Mouse (Mus musculus) limb, embryonic 14.5 days (tissue): ENCODE results near the gene Gm20388. TPM values are rescaled to one million over a fixed set of nuclear protein-coding genes. Genes with fewer than 3 reads are reported as not detected.
A peak's percentile ranks its signal among the peaks of the same experiment; 100 is the strongest.

Source experiments
- ATAC-seq: fragments of 200-750 bp; cut with Nextera tagmentation; 2 replicates; pipeline ENCODE4 v1.8.0; 2017; ENCODE audit warnings: low read depth, moderate number of reproducible peaks, moderate TSS enrichment; ENCODE audit not compliant: low FRiP score
- DNase-seq: peaks from one replicate; pipeline ENCODE4 v3.0.0-alpha.2; 2015; ENCODE audit warnings: low spot score
- H3K27ac ChIP-seq: fragments of 300-500 bp; sonication (generic); replicated peaks from 2 replicates; pipeline ENCODE4 v1.5.1; 2014; ENCODE audit warnings: low read depth, mild to moderate bottlenecking, low read length, moderate library complexity, mixed read lengths
- H3K27me3 ChIP-seq: fragments of 300-500 bp; sonication (generic); 2 replicates; pipeline ENCODE4 v1.6.1; 2014; ENCODE audit warnings: low read length, mixed read lengths; ENCODE audit not compliant: control insufficient read depth, insufficient read depth
- H3K36me3 ChIP-seq: fragments of 300-500 bp; sonication (generic); 2 replicates; pipeline ENCODE4 v1.6.1; 2014; ENCODE audit warnings: mild to moderate bottlenecking, low read length, moderate library complexity, mixed read lengths; ENCODE audit not compliant: control insufficient read depth, insufficient read depth
- H3K4me1 ChIP-seq: fragments of 300-500 bp; sonication (generic); 2 replicates; pipeline ENCODE4 v1.6.1; 2014; ENCODE audit warnings: antibody characterized with exemption, low read length, mixed read lengths; ENCODE audit not compliant: control insufficient read depth, insufficient read depth
- H3K4me2 ChIP-seq: fragments of 300-500 bp; sonication (generic); replicated peaks from 2 replicates; pipeline ENCODE4 v1.6.1; 2014; ENCODE audit warnings: low read depth, mild to moderate bottlenecking, low read length, moderate library complexity; ENCODE audit not compliant: severe bottlenecking
- H3K4me3 ChIP-seq: fragments of 300-500 bp; sonication (generic); replicated peaks from 2 replicates; pipeline ENCODE4 v1.5.1; 2014; ENCODE audit warnings: low read length
- H3K9ac ChIP-seq: fragments of 300-500 bp; sonication (generic); 2 replicates; pipeline ENCODE4 v1.6.1; 2014; ENCODE audit warnings: mild to moderate bottlenecking, low read depth, low read length, moderate library complexity; ENCODE audit not compliant: severe bottlenecking
- H3K9me3 ChIP-seq: fragments of 300-500 bp; sonication (generic); 2 replicates; pipeline ENCODE4 v1.6.1; 2016; ENCODE audit warnings: low read length; ENCODE audit not compliant: control insufficient read depth
- POLR2A ChIP-seq: fragments of 200-500 bp; IDR thresholded peaks from 2 replicates; pipeline ENCODE4 v1.8.0; 2012; ENCODE audit warnings: inconsistent platforms, mild to moderate bottlenecking, moderate library complexity, borderline replicate concordance; ENCODE audit not compliant: insufficient read depth, insufficient read length; ENCODE audit errors: extremely low read depth
- WGBS: fragments of 180-500 bp; shearing (Covaris S2); extraction: QIAGEN DNeasy Blood & Tissue Kit; methylation state at CpG from one replicate; pipeline ENCODE4 v1.1.7; 2014; 5-methylcytosine and 5-hydroxymethylcytosine counted together
- polyA plus RNA-seq, 2 experiments: library from polyadenylated mRNA; depleted of rRNA in 1 of 2; stranded (reverse) in 1 of 2; unstranded in 1 of 2; fragments of >200 nt; fragmentation: Nextera tagmentation in 1 of 2; extraction: Ambion mirVana in 1 of 2; gene quantifications; 2 replicates each; pipeline versions ENCODE4 v1.2.1 to v1.2.3; 2012 to 2014

Gene Gm20388
- polyA plus RNA-seq, 2 experiments: 1.9 to 49.9 TPM

DNA sequence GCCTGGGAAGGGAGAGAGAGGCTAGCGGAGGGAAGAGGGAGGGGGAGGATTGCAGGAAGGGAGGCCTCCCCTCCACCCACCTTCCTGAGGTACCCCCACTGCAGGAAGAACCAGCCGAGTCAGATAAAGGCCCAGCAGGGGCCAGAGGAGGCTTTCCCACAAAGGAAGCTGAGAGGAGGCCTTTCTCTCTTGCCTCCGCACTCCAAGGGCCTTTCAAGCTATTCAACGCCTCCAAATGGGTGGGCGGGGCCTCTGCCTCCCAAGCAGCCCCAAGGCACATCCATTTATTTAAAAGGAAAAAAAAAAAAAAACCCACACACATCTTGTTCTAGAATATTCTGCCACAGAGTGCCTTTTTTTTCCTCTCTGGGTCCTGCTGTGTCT is 424.2 kb downstream of the Gm20388 start:
- H3K9ac ChIP-seq: no peak overlapping the region
- H3K36me3 ChIP-seq: no peaks in the 10 kb centered on the region; the same call in 1 of the 2 replicates
- H3K4me1 ChIP-seq: peaks cover 34% of the 10 kb centered on the region
- no peaks in the 10 kb centered on the region for H3K27me3 ChIP-seq
- H3K4me2 ChIP-seq: peak overlapping the region; percentile 30; the same call in 1 of the 2 replicates
- DNase-seq (peak; percentile 29), ATAC-seq (no peak)
- 0 out of 2 replicates have a peak overlapping the region, but pooled peaks have one; percentile 33 for H3K27ac ChIP-seq
- no peak for TF ChIP-seq POLR2A
- H3K9me3 ChIP-seq: no peaks in the 10 kb centered on the region
- H3K4me3 ChIP-seq: no peak overlapping the region
- WGBS: 18% methylated on average over 5 of the region's 5 CpGs

DNA sequence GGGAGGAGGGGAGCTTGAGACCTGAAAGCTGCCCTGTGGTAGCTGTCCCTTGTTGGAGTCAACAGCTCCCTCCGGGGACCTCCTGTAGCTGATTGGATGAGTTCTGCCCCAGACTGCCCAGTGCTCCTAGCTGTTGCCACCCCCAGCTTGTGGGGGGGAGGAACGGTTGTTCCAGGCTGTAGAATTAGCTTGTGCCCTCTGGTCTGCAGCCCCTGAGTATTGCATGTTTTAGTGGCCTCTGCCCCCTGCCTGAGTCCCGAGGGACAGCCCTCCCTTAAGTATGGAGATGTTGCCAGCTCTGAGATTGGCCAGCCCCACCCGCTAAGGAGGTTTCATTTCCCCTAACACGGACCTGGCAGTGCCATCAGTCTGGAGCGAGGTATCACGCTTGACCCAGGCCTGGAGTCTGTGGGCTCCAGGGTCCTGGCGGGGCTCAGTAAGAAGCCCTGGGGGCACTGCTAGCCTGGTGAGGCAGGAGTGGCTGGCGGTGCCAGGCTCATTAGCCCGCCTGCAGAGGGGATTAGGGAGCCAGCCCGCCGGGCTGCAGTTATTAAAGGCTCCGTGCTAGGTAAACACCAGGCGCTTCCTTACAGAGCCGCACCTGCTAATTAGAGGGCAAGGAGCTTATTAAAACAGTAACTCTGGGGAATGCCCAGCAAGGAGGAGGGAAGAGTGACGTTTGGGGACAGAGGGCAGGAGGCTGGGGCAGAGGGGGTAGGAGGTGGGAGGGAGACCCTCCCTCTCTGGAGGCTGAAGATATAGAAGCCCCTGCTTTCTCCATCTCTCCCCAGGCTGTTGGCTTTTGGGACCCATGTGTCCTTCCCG is 424.8 kb downstream of the Gm20388 start:
- 0 out of 2 replicates have a peak overlapping the region, but pooled peaks have one; percentile 33 for H3K27ac ChIP-seq
- ATAC-seq: peak; percentile 46; the same call in 1 of the 2 replicates
- no peak for TF ChIP-seq POLR2A
- H3K4me1 ChIP-seq: peaks cover 34% of the 10 kb centered on the region
- peak overlapping the region; percentile 34; the same call in 1 of the 2 replicates for H3K9ac ChIP-seq
- H3K9me3 ChIP-seq: no peaks in the 10 kb centered on the region
- no peaks in the 10 kb centered on the region for H3K27me3 ChIP-seq
- peak; percentile 59 for DNase-seq
- peak overlapping the region; percentile 30 for H3K4me2 ChIP-seq
- no peaks in the 10 kb centered on the region; the same call in 1 of the 2 replicates for H3K36me3 ChIP-seq
- 6% methylated on average over 17 of the region's 17 CpGs for WGBS
- no peak overlapping the region for H3K4me3 ChIP-seq

DNA sequence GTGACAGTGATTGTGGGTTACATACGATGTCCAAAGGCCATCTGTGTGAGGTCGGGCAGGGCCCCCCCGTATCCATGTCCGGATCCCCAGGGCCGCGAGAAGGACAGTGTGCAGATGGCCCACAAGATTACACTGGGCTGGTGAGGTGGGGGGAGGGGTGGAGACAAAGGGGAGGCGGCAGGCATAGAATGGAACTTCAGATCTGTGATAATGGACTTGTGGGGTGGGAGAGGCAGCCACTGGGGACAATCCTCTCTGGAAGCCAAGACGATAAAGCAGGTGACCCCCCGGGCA is 425.4 kb downstream of the Gm20388 start:
- no peak for DNase-seq
- H3K4me1 ChIP-seq: peaks cover 32% of the 10 kb centered on the region

DNA sequence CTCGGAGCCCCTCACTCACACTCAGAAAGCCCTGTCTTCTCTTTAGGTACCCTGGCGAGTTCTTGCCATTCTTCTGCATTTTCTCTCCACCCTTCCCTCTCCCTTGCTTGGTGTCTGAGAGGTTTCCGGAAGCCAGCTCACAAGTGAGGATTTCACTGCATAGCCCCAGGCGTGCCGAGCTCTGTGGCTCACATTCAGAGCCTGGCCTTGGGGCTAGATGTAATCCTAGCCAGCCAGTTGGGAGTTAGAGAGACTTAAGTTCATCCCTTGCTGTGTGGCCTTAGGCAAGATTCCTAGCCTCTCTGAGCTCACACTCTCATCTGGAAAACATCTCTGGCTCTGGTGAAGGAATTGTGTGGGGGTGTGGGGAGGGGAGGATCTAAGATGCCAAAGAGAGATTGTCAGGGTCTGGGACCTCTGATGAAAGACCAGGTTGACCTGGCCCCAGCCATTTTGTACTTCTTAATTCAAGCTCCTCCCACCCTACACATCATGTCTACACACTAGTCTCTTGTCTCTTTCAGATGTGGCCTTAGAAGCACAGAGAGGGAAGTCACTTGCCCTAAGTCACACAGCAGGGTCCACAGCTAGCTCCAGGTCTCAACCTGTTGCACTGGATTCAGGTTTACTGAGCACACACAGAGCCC is 426.4 kb downstream of the Gm20388 start:
- Histone ChIP-seq H3K4me3 (no peak overlapping the region), H3K27me3 (no peaks in the 10 kb centered on the region), H3K4me1 (peaks cover 24% of the 10 kb centered on the region), H3K9me3 (no peaks in the 10 kb centered on the region), H3K9ac (no peak overlapping the region), H3K4me2 (no peak overlapping the region), H3K27ac (no peak overlapping the region), H3K36me3 (no peaks in the 10 kb centered on the region; the same call in 1 of the 2 replicates)
- WGBS: 40% methylated on average over 5 of the region's 5 CpGs
- ATAC-seq: no peak
- DNase-seq: no peak
- TF ChIP-seq POLR2A: no peak

More for the DNA sequence above, 425.4 kb downstream of the Gm20388 start:
- Histone ChIP-seq H3K9me3 (no peaks in the 10 kb centered on the region), H3K27me3 (no peaks in the 10 kb centered on the region), H3K36me3 (no peaks in the 10 kb centered on the region; the same call in 1 of the 2 replicates), H3K4me3 (no peak overlapping the region), H3K9ac (0 out of 2 replicates have a peak overlapping the region, but pooled peaks have one; percentile 12), H3K4me2 (0 out of 2 replicates have a peak overlapping the region, but pooled peaks have one; percentile 30), H3K27ac (no peak overlapping the region)
- no peak for TF ChIP-seq POLR2A
- no peak for ATAC-seq
- WGBS: 2% methylated on average over 9 of the region's 9 CpGs

DNA sequence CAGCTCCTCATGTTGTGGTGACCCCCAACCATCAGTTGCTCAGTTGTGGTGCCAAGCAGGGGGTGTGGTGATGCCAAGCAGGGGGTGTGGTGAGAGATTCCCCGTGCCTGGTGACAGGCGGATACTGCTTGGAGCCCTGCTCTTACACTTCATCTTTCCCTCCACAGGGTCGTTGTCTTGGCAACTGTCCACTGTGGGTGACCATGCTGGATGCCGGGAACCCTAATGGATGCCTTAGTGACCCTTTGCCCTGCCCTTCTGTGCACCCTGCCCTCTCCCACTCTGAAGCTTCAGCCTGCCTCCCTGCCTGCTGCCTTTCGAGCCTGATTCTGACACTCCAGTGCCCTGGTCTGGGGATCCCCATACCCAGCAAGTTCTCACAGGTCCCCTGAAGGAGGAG is 427.0 kb downstream of the Gm20388 start:
- H3K27ac ChIP-seq: no peak overlapping the region
- H3K9ac ChIP-seq: no peak overlapping the region
- no peak overlapping the region for H3K4me2 ChIP-seq
- H3K9me3 ChIP-seq: no peaks in the 10 kb centered on the region
- peaks cover 27% of the 10 kb centered on the region for H3K4me1 ChIP-seq
- H3K36me3 ChIP-seq: no peaks in the 10 kb centered on the region; the same call in 1 of the 2 replicates
- no peak for ATAC-seq
- no peak for DNase-seq
- H3K27me3 ChIP-seq: no peaks in the 10 kb centered on the region
- no peak for TF ChIP-seq POLR2A
- H3K4me3 ChIP-seq: no peak overlapping the region
- WGBS: 58% methylated on average over 5 of the region's 5 CpGs
